Mouse (Mus musculus) right cerebral cortex, postnatal 4 days (tissue): Measurements from ENCODE around the gene Eme2.
"Not testable (repeated sequence)": the region's sequence is repeated elsewhere in the genome, so short reads cannot be mapped to it uniquely, and the experiment has no call there.

ENCODE experiments used
- DNase-seq: peaks from one replicate; pipeline ENCODE4 v3.0.0-alpha.2; 2022

Eme2 gene

DNA sequence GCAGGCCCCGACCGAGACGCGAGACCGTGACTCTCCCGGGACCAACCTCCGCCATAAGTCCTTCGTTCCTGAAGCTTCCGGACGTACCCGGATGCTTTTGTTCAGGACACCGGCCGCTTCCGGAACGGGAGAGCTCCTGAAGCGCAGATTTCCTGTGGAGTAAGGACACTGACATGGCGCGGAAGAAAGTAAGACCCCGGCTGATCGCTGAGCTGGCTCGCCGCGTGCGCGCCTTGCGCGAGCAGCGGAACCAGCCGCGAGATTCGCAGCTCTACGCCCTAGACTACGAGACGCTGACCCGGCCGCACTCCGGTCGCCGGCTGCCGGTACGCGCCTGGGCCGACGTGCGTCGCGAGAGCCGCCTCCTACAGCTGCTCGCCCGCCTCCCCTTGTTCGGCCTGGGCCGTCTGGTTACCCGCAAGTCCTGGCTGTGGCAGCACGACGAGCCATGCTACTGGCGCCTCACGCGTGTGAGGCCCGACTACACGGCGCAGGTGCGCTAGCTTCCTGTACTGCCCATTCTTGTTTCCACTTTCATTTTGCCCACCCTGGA, at the start of gene Eme2, which contains the start of gene Mrps34:
TSS of gene Eme2 (minus strand) at position 93 of the 553 bp plus-strand sequence.
TSS of gene Mrps34 (plus strand) at position 122 of the 553 bp plus-strand sequence.
- peak; percentile 79 for DNase-seq

DNA sequence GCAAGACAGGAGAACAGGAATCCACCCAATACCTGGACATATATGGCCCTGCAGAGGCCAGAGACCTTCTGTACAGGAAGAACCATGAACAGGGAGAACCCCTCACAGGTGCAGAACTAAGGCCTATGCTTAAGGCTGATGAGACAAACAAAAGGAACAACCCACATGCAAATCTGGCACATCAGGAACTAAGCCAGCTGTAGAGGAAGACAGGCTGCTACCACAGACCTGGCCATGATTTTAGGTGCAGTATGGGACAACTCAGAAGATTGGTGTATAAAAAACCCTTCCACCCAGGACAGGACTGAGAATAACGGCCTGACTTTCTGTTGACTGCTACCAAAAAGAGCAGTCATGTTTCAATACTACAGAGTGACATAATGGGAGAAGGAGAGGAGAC, 48.7 kb upstream of the Eme2 start:
- not testable (repeated sequence) for DNase-seq

DNA sequence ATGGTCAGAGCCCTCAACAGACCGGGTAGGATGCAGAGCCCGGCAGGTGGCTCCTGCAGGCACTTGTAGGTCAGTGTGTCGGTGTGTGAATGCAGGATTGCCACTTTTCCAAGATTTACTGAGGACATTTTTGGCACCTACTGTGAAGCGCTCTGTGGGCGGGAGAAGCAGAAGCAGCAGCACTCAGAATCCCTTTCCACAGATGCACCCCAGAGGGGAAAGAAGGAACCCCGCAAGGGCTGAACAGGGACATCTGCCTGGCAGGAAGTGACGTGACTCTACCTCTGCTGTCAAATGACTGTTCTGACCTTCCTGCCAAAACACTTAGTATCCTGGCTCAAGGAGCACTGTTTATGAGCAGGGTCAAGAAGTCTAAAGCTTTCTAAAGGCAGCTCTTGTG, 48.1 kb upstream of the Eme2 start:
- DNase-seq = no peak

DNA sequence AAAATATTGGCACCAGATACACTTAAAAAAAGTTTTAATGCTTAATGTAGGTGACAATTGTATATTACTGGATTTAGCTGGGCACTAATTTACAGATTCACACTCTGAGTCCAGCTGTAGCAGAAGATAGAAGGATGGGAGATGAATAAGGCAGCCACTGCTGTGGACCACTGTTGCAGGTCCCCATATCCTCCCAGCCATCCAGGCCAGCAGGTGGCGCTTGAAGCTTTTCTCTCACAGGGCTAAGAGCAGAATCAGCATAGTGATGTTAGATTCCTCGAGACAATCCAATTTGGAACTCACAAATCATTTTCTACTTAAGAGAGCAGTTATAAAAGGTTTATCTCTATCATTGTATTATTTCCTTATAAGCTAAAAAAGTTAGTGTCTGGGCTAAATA, 47.6 kb upstream of the Eme2 start:
- DNase-seq = peak; percentile 45

DNA sequence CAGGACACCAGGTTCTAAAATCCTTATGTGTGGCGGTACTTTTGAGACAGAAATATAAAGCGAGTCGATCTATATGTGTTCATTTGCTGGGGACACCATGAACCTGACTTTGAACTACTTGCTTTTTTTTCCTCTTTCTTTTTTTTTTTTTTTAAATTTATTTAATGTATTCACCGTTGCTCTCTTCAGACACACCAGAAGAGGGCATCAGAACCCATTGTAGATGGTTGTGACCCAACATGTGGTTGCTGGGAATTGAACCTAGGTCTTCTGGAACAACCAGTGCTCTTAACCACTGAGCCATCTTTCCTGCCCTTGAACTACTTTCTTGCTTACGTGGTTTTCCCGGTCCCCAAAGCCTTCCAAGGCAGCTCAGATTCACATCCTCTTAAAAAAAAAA, 42.4 kb upstream of the Eme2 start:
- DNase-seq = no peak

DNA sequence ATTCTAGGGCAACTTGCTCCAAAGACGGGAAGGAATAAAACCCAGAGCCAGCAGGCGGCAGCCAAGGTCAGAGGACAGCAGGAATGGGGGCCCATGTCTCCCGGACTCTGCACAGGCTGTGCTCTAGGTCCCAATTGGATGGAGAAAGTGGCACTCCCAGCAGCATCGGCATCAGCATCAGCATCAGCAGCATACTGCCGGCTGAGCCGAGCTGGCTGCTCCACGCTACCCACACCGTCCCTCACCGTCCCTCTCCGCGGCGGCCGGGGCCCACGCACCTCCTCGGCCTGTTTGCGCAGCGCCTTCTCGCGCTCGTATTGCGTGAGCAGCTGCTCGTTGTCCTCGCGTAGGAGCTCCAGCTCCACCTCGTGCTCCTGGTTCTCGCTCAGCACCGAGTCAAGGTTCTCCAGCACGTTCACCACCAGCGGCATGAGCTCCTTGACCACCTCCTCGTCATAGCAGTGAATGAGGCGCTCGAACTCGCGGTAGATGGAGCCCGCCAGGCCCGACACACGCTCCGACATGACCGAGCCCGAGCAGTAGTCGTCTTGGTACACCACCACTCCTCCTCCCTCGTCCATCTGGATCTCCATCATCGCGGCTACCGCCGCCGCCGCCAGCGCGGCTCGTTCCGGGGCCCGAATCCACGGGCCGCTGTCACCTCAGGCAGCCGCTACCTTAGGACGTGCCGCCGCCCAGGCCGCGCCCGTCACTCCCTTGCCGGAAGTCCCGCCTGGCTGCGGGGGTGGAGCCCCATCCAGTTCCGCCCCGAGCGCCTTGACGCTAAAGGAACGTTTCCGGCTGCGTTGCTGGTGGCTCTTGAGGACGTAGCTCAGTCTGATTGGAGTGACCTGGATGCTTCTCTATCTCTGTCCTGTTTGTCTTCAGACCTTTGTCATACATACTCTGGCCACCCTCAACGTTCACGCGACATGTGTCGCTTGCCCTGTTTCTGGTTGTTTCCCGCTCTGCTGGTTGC, 41.7 kb upstream of the Eme2 start, which contains the start of gene Mapk8ip3:
TSS of gene Mapk8ip3 (minus strand) at position 719 of the 979 bp plus-strand sequence.
- DNase-seq = peak; percentile 93

DNA sequence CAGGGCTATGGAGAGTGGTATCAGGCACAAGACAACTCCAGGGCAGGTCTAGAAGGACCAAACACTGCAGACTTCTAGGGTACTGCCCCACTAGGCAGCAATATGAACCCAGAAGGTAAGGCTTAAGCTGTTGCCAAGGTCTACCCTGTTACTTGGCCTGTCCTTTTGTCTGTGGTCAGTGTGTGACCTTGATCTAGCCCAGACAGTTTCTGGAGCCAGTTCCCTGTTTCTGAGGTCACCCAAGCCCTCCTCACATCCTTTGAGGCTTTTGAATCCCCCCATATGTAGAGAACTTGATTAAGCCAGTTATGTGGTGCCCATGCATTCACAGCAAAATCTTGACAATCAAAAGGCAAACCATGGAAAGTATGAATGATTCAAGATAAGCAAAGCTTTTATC, 40.8 kb upstream of the Eme2 start:
- no peak for DNase-seq

DNA sequence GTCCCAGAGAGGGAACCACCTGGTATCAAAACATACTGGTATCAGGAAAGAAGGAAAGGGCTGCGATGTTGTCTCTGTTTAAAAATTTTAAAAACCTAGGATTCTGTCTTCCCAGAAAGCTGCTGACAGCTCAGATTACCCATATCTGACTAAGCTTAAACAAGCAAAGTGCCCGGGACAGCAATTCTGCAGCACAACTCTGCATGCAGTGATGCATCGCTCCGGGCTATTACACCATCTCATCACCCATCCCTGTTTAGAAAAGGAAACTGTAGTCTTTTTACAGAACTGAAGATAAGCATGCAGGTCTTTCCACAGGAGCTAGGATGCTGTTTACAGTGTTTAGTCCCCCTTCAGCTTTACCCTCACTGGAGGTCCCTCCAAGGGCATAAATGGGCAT, 40.0 kb upstream of the Eme2 start:
- DNase-seq = no peak

DNA sequence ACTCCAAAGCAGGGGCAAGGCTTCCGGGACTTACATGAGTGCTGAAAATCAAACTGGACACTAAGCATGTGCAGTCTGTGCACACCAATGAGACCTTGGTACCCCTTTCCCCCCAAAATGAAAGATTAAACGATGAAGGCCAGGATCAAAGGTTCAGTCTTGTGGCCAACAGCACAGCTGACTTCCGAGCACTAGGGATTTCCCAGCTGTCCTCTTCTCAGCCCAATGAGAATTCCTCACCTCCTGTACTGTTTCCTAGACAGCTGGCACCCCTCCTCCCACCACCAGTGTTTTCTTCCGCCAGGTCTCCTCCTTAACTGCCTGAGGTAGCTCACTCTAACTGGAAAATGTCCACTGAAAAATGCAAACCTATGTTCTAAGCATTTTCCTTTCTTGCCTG, 38.3 kb upstream of the Eme2 start:
- DNase-seq = no peak

DNA sequence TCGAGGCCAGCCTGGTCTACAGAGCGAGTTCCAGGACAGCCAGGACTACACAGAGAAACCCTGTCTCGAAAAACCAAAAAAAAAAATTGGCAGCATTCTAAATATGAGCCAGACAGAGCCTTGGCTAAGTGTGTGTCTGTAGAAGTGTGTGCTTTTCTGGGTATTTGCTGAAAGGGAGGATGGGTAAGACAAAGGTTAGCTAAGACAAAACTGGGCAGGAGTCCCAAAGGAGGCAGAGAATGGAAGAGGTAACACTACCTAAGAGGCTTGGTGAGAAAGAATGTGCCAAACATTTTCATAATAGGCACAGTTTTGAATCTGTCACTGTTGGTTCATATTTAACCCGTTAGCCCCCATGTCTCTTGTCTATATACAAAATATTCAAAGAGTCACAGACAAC, 37.5 kb upstream of the Eme2 start:
- no peak for DNase-seq

DNA sequence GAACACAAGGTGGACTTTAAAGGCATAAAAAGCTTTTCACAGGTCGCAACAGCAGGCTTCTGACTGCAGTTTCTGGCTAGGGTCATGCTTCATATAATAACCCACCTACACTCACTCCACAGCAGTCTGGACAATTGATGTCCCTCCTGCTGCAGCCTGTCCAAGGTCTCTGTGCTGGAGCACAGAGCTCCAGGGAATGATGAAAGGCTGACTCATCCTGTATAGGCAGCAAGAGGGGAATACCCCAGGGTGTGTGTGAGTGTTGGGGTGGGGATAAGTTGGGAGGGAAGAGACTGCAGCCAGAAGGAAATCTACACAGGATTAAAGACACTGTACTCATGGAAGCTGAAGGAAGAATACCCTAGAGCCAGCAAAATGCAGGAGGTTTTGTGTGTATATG, 34.6 kb upstream of the Eme2 start:
- no peak for DNase-seq

DNA sequence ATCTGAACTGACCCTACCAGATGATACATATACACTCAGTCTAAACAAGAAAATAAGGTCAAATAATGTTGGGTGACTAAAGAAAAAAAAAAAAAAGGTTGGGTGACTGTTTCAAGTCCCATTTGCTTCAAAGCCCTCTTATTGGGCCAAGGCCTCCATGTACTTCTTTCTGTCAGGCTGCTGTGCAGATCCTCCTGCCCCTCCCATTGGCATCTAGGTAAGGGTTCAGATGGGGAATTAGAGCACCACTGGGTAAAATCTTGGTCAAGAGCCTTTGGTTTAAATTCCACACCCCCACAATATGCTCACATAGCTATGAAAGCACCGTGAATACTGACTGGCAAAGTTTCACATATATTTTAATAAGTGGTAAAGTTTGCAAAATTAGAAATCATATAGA, 28.4 kb upstream of the Eme2 start:
- DNase-seq = no peak

DNA sequence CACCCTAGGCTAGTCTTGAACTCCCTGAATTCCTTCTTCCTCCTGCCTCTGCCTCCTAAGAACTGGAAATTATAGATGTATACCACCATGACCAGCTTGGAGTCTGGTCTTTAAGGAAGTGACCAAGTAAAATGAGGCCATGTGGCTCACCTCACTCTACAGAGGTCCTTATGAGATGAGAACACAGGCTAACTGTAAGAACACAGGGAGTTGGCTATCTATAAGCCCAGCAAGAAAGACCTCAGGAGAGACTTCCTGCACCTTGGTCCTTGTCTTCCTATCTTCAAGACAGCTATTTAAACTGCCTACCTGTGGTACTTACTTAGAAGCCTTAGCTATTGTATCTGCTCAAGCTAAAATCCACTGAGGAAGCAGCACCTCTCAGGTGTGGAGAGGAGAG, 19.1 kb upstream of the Eme2 start:
- DNase-seq = no peak

DNA sequence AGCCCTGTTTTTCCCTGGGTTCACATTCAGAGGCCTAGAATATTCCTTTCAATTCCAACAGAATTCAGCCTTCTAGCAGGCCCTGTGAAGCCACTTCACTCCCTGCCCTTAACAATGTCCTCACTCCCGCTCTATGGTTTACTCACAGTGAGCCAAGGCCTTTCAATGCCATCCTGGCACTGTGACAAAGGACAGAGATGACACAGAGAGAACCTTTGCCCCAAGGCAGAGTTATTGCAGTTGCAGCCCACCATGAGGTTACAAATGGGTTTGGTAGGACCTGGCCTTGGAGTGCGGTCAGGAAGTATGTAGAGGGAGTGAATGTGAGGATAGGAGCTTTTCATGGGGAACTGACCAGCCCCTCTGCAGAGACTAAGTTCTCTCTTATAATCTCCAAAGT, 12.7 kb upstream of the Eme2 start:
- DNase-seq = no peak

DNA sequence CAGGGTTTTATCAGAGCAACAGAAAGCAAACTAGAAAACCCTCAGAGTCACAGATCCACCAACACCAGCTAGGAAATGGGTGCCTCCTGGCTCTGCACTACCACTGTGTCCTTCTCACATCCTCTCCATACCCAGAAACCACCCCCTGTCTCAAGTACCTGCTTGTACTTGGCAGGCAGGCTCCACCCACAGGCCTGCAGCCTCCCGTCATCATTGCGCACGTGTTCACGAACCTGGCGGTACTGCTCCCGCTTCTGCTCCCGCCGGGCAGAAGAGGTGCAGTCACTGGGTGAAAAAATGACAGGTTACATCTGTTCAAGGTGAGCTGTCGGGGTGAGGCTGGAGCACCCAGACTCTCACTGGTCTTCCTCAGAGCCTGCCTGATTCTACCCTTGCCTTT, 8.9 kb upstream of the Eme2 start:
- DNase-seq = no peak

DNA sequence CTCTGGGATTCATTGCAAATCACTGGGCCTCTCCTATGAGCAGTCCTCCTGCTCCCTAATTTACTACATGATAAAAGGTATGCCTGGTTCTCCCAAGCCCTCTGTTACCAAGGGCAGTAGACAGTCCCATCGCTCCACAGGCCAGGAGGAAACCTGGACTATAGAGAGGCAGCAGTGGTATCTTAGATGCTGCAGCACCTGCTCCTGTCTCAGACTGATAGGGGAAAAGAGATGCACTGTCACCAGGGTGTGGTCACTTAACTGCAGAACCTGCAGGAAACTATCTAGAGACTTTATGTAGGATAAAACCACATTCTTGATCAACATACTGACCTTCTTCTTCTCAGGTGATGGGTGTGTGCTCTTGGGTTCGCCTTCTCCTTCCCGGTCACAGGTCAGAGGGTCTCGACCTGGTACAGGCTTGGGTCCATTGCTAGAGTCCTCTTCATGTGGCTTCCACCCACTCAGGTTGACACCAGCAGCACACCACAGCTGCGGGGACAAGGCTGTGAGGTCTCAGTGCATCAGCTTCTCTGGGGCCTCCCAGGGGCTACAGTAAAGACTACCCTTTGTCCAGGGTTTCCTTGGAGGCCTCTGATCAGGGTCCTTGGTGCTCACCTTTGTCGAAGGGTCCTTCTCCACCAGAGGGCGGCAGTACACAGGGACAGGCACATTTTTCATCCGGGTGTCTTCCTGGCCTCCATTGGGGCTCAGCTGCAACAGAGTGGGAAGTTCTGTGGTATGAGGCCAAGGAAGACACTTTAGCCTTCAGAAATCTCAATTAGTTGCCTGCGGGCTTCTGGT, 8.0 kb upstream of the Eme2 start:
- no peak for DNase-seq

DNA sequence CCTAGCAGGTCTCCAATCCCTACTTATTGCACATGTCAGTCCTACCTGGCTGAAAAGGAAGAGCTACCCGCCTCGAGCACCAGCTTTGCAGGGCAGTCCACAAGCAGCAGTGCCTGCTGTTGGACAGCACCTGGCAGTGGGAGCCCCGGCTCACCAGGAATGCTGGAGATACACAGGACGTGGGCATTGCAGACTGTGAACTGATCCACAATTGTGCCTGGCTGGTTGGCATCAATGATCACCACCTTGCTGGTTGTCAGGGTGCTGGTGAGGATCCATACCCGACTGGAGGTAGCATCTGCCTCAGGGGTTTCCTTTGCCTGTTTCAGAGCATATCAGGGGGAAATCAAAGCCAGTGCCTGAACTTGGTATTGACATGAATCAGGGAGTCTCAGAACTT, 7.2 kb upstream of the Eme2 start:
- no peak for DNase-seq

DNA sequence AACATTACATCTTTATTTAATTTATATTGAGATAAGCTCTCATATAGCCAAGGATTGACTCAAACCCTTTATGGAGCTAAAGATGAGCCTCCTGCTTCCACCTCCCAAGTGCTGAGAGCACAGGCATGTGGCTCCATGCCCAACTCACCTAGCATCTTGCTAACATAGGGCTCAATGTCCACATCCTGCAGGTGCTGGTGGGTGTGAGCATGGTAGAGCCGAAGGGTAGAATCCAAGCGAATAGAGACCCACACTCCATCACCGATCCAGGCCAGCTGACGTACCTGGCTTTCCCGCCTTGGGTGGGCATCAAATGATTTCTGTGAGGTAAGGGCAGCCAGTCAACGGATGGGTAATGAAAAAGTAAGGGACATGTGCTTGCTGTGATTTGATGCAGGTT, 5.1 kb upstream of the Eme2 start:
- DNase-seq = no peak

DNA sequence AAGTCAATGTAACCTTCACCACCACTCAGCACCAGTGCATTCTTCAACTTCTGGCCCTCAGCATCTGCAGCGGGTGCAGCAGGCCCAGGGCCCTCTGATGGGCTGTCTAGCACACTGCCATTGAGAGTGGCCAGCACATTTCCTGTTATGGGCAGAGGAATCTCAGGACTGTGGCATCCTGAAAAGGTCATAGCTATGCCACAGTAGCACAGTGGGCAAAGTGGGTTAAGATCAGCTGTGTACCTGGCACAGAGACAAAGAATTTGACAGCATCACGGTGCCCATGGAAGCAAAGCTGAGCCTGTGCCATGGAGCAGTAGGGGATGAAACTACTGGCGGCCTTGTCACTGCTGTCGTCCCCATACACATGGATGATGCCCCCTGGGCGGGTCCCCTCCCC, 4.3 kb upstream of the Eme2 start:
- DNase-seq = no peak

DNA sequence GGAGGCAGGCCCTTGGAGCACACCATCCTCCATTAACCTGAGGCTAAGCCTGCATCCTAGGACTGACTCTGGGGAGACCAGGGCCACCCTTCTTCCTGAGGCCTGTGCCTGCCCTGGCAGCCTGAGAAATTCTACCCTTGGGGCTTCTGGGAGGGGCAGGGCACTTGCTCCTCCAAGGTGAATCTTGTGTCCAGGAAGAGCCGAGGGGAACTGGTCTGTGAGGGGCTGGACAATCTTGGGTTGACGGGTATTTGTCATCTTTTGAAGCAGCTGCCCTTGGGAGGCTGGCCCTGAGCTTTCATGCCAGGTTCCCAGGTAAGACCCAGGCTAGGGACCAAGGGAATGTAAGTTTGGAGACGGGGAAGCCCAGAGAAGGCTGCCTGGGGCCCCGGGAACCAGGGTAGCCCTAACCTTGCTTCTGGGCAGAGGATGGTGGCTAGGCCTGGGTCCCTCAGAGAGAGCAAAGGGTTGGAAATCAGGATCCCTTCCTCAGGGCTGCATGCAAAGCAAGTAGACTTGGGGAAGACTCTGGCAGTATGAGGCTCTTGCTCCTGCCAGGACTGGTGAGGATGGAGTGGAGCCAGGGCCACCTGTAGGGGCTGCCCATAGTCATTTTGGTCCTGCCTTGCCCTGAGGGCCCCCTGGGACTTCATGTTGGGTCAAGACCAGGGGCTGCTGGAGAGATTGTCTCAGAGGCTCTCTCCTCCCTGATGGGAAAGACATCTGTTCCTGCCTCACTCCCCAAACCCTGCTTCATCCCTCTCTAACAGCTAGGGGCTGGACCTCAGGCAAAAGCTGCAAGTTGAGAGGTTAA, 3.4 kb upstream of the Eme2 start:
- DNase-seq = no peak

DNA sequence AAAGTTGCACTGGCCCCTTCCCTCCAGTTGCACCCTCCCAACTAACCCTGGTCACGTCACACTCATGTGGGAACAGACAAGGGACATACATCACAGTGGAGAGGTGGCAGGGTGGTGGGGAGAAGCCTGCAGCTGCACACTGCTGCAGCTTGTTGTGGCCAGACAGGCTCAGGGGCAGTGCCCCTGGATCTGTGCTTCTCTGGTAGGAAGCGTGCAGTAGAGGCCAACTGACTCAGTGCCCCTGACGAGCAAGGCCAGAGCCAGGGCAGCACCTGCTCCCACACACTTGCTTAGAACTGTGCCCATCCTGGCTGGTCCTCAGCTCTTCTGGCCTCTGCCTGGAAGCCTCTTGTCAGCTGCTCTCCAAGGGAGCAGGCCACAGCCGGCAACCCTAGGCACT, 2.7 kb upstream of the Eme2 start:
- DNase-seq = no peak

DNA sequence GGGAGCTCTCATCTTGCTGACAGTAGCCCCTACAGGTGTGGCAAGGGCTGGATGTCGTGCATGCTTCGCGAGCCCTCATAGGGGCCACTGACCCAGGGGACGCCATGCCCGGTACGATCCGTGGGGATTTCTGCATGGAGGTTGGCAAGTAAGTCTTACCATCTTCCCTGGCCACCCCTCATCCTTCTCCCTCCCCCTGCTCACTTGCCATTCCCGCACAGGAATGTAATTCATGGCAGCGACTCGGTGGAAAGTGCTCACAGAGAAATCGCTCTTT, 2.0 kb upstream of the Eme2 start:
- no peak for DNase-seq
